Mouse (Mus musculus) left cerebral cortex, adult 9 months (tissue): ENCODE results near the gene Syce3.

Source experiments
- DNase-seq, 2 experiments: peaks; one replicate each; pipeline ENCODE4 v3.0.0; 2022; ENCODE audit warnings: low spot score in 2 of 2

Syce3 gene

DNA sequence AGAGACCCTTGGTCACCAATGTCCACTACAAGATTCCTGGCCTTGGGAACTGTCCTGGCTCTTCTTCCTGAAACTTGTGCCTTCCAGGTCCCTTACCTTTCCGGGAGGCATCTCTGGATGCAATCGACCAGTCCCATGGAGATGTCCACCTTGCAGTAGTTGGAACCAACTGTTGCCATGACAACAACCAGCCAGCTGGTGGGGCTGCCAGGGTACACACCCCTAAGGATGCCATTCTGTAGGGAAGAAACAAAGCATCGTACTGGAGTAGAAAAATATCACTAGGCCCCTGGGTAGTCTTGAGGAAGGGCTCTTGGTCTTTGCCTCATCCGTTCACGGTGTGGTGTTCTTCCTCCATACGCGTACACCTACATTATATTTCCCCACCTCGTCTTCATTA, 14.3 kb upstream of the Syce3 start:
- no peak for DNase-seq

GRCm38 (mm10) chr15:89421938-89422337, 11.6 kb upstream of the Syce3 start:
- no peak for DNase-seq

GRCm38 (mm10) chr15:89415282-89415681, 5.0 kb upstream of the Syce3 start:
- DNase-seq: no peak

GRCm38 (mm10) chr15:89406691-89407090, 3.6 kb downstream of the Syce3 start:
- no peak for DNase-seq

DNA sequence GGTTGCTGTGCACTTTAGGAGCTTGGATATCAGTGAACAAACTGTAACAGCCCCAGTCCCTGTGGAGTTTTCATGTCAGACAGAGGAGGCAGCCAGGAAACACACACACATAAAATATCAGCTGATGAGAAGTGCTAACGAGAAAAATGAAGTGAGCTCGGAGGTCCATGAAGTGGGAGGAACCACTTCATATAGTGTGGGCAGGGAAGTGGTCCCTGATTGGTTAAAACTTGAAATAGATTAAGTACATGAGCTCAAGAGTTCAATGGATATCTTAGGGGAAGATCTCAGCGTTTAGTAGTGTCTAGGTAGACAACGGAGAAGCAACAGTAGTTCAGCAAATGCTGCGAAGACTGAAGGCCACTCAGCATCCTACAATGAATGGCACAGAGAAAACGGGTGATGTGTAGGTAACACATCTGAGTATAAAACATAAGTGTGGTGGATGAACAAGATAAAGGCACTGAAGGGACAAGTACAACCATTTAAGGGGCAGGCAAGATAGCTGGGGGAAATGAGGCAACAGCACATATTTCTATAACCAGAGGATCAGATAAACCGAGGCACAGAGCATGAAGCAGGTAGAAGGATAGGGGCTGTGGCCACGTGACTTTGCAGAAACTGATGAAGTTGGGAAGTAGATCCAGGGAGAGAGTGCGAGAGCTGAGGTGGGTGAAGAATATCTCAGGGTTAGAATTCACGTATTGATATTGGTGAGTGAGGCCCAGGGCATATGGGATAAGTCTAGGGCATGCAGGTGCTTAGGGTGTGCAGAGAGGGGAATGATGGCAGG, 5.3 kb downstream of the Syce3 start:
- DNase-seq: no peak

DNA sequence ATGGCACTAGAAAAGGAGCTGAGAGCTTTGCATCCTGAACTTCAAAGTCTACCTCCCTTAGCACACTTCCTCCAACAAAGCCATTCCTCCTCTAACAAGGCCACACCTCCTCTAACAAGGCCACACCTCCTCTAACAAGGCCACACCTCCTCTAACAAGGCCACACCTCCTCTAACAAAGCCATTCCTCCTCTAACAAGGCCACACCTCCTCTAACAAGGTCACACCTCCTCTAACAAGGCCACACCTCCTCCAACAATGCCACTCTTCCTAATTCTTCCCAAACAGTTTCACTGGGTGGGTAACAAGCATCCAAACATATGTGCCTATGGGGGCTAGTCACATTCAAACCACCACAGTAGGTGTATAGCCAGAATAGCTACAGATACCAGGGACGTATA, 7.8 kb downstream of the Syce3 start:
- DNase-seq: no peak

DNA sequence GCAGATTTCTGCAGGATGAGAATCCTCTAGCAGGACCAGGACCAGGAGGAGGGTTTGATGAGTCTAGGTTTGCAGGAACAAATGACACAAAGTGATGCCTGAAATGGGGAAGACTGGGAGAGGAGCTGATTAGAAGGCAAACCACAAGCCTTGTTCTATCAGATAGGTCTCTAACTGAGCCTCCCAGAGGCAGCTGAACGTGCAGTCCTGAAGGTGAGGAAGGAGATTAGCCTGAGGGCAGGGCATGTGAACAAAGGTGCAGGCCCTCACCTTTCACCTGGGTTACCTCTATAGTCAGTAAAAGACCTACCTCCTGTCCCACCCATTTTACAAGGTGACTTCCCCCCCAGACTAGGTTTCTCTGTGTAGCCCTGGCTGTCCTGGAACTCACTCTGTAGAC, 10.6 kb downstream of the Syce3 start:
- no peak for DNase-seq

DNA sequence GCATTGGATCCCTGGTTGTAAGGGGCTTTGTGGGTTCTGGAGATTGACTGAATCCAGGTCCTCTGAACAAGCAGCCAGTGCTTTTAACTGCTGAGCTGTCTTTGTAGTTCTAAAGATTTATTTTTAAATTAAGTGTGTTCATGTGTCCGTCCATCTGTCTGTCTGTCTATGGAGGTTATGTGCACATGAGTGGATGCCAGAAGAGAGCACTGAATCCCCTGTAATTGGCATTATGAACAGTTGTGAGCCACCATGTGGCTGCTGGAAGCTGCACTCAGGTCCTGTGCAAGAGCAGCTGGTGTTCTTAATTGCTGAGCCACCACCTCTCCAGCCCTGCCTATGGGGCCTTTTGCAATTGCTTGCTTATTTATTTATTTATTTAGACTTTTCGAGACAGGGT, 12.2 kb downstream of the Syce3 start:
- DNase-seq: no peak

- DNase-seq: no peak
Measured at GRCm38 (mm10) chr15:89396883-89397282, 13.4 kb downstream of the Syce3 start.

DNA sequence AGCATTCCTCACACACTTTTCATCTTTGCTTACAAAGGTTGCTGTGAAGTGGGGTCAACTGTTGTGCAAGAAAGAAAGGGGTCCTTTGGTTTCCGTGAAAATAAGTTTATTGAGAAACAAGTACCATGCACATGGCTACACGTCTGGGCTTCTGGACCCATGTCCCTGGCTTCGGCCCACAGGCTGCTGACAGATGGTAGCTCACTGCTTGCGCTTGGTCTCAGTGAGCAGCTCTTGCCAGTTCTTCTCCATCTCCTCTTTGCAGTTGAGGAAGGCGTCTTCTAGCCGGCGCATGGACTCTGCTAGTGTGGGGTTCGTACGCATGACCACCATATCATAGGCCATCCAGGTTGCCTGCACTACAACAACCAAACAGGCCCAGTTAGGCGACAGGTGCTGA, 20.2 kb downstream of the Syce3 start:
- DNase-seq: no peak

GRCm38 (mm10) chr15:89387127-89387526, 23.2 kb downstream of the Syce3 start:
- no peak for DNase-seq

DNA sequence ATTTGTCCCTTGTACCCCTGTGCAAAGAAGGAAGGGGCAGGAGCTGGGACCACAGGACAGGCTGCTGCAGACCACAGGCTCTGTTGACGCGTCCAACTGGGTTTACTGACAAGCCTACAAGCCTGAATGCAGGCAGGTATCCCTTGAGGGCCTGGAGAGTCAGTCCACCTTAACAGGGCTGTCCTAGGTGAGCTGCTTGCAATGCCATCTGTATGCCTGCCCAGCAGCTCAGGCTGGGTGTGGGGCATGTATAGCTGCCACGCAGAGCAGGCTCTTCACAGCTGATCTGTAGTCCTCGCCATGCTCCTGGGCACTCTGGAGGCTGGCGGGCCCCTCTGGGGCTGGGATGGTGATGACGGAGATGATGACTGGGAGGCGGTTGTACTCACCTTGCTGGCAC, 25.7 kb downstream of the Syce3 start, which contains the start of gene Klhdc7b:
Gene Klhdc7b (plus strand): TSS at position 301 of the 400 bp plus-strand sequence.
- DNase-seq: no peak

- no peak for DNase-seq
Measured at GRCm38 (mm10) chr15:89379429-89379828, 30.9 kb downstream of the Syce3 start.

DNA sequence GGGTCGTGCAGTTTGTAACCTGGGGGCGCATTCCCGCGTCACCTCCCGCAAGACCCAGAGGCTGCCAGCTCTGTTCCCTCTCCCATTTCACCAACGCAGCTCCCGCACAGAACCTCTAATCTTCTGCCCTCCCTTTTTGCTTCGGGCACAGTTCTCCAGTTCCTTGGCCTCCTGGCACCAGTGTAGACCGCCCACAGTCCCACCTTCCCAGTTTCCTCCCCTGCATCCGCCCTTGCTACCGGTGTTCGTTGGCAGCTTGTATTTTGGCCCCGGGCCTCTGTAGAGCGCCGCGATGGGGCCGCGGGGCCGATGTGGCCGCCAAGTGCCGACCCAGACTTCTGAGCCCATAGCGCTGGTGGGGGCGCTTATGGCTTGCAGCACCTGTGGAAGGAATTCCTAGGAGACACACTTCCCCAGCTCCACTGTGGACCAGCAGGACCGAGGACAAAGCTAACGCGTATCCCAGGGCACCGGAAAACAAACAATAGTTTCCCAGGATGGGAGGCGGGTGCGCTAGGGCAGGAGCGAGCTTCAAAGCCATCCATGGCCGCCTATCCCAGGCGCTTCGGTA, 31.4 kb downstream of the Syce3 start, which contains the start of gene Odf3b:
Gene Odf3b (minus strand): TSS at position 452 of the 571 bp plus-strand sequence.
- DNase-seq: no peak

DNA sequence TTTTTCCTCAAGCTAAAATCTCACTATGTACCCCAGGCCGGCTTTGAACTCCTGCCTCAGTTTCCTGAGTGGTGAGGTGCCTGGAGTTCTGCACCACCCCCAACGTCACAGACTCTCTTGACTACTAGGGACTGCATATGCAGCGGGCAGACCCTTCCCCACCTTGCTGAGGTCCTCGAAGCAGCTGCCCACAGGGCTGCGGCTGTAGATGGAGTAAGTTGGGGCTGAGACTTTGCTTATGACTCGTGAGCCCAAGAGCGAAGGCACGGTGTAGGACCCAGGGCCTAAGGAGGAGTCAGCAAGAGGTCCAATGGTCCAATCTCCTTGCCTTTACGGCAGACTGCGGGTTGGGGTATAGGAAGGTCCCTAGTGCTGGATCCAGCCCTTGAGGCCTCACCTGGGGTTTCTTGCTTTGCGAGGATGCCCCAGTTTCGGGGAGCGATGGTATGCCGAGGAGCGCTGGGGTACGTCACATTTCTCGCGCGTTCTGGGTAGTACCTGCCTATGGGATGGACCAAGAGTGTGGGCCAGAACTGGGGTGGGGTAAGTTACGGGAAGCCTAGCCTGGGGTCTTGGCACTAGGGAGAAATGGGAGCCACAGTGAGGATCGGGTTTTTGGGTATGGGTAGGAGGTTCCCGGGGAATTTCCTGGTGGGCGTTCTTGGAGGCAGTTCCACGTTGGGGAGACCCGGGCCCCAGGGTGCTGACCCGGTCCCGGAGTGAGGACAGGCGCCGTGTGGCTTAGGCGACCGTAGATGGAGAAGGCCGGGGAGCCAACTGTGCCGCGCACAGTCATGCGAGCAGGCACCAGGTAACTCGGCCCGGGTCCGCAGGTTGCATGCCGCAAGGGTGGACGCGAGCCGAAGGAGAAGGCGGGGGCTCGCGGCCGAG, 32.1 kb downstream of the Syce3 start:
- DNase-seq: no peak

DNA sequence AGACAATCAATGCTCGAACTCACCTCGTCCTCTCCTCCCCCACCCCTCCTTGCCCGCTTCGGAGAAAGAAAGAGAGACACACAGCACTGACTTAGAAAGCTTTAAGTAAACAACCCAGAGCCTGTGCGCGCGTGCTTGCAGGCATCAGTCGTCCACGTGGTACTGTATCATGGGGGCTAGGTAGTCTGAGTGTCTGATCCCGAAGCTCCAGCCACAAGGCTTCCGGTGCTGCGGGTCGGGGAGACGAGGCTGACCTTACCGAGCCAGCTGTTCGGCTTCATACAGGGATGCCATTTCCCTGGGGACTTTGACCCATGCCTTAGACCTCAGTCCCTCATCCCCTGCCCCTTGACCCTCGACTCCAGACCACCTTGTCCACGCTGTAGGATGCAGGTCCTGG, 32.9 kb downstream of the Syce3 start:
- DNase-seq: no peak

GRCm38 (mm10) chr15:89376957-89377356, 33.3 kb downstream of the Syce3 start, which contains the start of gene Tymp:
Gene Tymp, minus strand, starts transcription at chr15:89377039.
- no peak for DNase-seq

DNA sequence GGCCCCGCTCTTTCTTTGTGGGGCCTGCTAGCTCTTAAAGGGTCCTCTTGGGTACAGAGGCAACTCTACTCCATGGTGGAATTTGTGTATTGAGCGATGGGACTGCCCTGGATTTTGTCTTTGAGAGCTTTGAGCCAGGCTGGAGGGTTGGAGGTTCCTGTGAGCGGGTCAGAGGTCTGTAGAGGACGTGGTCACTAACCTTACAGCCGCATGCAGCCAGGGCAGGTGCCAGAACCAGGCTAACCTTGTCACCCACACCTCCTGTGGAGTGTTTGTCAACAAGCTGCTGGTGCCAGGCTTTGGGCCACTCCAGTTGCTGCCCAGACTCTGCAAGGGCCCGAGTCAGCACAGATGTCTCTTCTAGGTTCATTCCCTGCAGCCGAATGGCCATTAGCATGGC, 34.3 kb downstream of the Syce3 start:
- DNase-seq: no peak

- DNase-seq: no peak
Measured at GRCm38 (mm10) chr15:89374801-89375534, 35.3 kb downstream of the Syce3 start.

- DNase-seq: no peak
Measured at GRCm38 (mm10) chr15:89374340-89374739, 36.0 kb downstream of the Syce3 start.

- peak; percentile 66 to 94 for DNase-seq
Measured at GRCm38 (mm10) chr15:89373762-89374248, 36.5 kb downstream of the Syce3 start, which contains the start of gene Sco2. Gene Sco2, minus strand, starts transcription at chr15:89373846.
